Mouse (Mus musculus) intestine, embryonic 15.5 days (tissue): Measurements from ENCODE around the gene Dnajc16. TPM values are rescaled to one million over a fixed set of nuclear protein-coding genes. Genes with fewer than 3 reads are reported as not detected.

Source experiments
- ATAC-seq: fragments of 200-750 bp; cut with Nextera tagmentation; 2 replicates; pipeline ENCODE4 v1.8.0; 2017; ENCODE audit warnings: moderate TSS enrichment, moderate library complexity
- H3K27ac ChIP-seq: fragments of 300-500 bp; sonication (generic); 2 replicates; pipeline ENCODE4 v1.5.1; 2015; ENCODE audit warnings: mild to moderate bottlenecking, inconsistent platforms
- H3K27me3 ChIP-seq: fragments of 300-500 bp; sonication (generic); replicated peaks from 2 replicates; pipeline ENCODE4 v1.6.1; 2015; ENCODE audit warnings: inconsistent platforms
- H3K36me3 ChIP-seq: fragments of 300-500 bp; sonication (generic); 2 replicates; pipeline ENCODE4 v1.6.1; 2015; ENCODE audit warnings: inconsistent platforms
- H3K4me1 ChIP-seq: fragments of 300-500 bp; sonication (generic); replicated peaks from 2 replicates; pipeline ENCODE4 v1.6.1; 2015; ENCODE audit warnings: inconsistent platforms
- H3K4me2 ChIP-seq: fragments of 300-500 bp; sonication (generic); replicated peaks from 2 replicates; pipeline ENCODE4 v1.6.1; 2015; ENCODE audit warnings: mild to moderate bottlenecking, inconsistent platforms
- H3K4me3 ChIP-seq: fragments of 300-500 bp; sonication (generic); replicated peaks from 2 replicates; pipeline ENCODE4 v1.5.1; 2015; ENCODE audit warnings: inconsistent platforms
- H3K9ac ChIP-seq: fragments of 300-500 bp; sonication (generic); 2 replicates; pipeline ENCODE4 v1.6.1; 2015; ENCODE audit warnings: inconsistent platforms
- H3K9me3 ChIP-seq: fragments of 300-500 bp; sonication (generic); 2 replicates; pipeline ENCODE4 v1.6.1; 2016; ENCODE audit warnings: inconsistent platforms
- WGBS: fragments of 180-500 bp; shearing (Covaris S2); methylation state at CpG from one replicate; pipeline ENCODE4 v1.1.7; 2015; 5-methylcytosine and 5-hydroxymethylcytosine counted together
- polyA plus RNA-seq: library from polyadenylated mRNA; unstranded; fragments of >200 nt; fragmentation: Nextera tagmentation; extraction: Ambion mirVana; gene quantifications from 2 replicates; pipeline ENCODE4 v1.2.1, GENCODE M21; 2015

Gene Dnajc16
- polyA plus RNA-seq, 1 experiment from 2014 or later, result 4.4 TPM

DNA sequence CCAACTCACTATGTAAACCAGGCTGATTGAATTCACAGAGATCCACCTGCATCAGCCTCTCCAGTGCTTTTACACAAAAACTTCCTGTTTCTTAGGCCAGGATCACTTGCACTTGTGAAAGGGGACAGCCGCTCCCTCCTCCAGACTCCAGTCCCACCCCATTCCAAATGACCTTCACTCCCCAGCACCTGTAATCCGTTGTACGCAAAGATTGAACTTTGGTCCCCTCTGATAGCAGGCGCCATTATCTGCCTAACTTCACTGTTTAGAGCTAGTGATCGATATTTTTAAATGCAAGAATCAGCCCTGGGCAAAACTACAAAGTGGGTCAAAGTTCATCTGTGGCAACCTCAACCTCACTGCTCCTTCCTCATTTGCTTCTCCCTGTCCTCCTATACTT is 59.0 kb downstream of the Dnajc16 start:
- H3K9me3 ChIP-seq, result no peaks in the 10 kb centered on the region
- no peak overlapping the region for H3K4me2 ChIP-seq
- peak overlapping the region; percentile 51; the same call in 1 of the 2 replicates for H3K27ac ChIP-seq
- H3K4me1 ChIP-seq, result peaks cover 17% of the 10 kb centered on the region; the same call in 1 of the 2 replicates
- no peaks in the 10 kb centered on the region for H3K36me3 ChIP-seq
- H3K9ac ChIP-seq, result no peak overlapping the region
- ATAC-seq, result peak; percentile 82
- no peak overlapping the region for H3K4me3 ChIP-seq
- no peaks in the 10 kb centered on the region for H3K27me3 ChIP-seq
- 63% methylated on average over 5 of the region's 5 CpGs for WGBS

DNA sequence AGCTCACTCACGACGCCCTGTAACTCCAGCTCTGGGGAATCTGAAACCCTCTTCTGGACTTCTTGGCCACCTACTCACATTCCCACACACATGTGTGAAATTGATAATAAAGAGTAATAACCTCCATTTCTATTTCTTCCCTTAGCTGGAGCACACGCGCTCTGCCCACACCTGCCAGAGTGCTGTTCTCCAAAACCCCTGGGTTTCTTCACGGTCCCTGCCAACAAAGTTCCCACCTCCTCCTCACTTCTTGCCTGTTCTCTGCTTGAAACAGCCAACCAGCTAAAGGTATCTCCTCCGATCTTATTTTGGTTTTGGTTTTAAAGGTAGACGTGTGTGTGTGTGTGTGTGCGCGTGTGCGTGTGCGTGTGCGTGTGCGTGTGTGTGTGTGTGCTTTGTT is 60.3 kb downstream of the Dnajc16 start:
- H3K27ac ChIP-seq, result no peak overlapping the region
- H3K27me3 ChIP-seq, result no peaks in the 10 kb centered on the region
- H3K9me3 ChIP-seq, result no peaks in the 10 kb centered on the region
- H3K36me3 ChIP-seq, result no peaks in the 10 kb centered on the region
- H3K4me2 ChIP-seq, result no peak overlapping the region
- H3K4me1 ChIP-seq, result peaks cover 17% of the 10 kb centered on the region; the same call in 1 of the 2 replicates
- H3K9ac ChIP-seq, result no peak overlapping the region
- 85% methylated on average over 13 of the region's 13 CpGs for WGBS
- no peak overlapping the region for H3K4me3 ChIP-seq
- no peak for ATAC-seq

GRCm38 (mm10) chr4:141729266-141729665 is 61.5 kb downstream of the Dnajc16 start:
- H3K9me3 ChIP-seq, result no peaks in the 10 kb centered on the region
- peak overlapping the region; percentile 66 for H3K27ac ChIP-seq
- no peak overlapping the region for H3K9ac ChIP-seq
- H3K27me3 ChIP-seq, result no peaks in the 10 kb centered on the region
- H3K4me2 ChIP-seq, result peak overlapping the region; percentile 21
- H3K36me3 ChIP-seq, result no peaks in the 10 kb centered on the region
- peak; percentile 87 for ATAC-seq
- no peak overlapping the region for H3K4me3 ChIP-seq
- peaks cover 10% of the 10 kb centered on the region; the same call in 1 of the 2 replicates for H3K4me1 ChIP-seq
- 51% methylated on average over 3 of the region's 3 CpGs for WGBS

DNA sequence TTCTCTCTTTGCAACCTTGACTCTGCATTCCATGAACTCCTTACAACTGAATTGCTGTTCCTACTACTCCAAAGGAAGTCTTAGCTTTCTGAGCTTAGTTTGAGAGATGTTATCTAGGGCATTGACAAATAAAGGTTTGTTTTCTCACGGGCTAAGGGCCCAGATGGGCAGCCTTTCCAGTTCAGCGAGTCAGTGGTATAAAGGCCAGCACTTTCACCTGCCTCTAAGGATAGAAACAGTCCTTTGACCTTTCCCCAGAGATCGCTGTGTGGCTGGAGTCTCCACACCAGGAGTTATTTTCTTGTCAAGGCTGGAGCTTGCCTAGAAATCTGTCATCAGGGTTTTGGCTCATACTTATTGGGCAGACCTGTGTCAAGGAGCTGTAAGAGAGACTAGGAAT is 65.0 kb downstream of the Dnajc16 start:
- no peak overlapping the region for H3K9ac ChIP-seq
- no peak overlapping the region for H3K4me3 ChIP-seq
- H3K4me2 ChIP-seq, result no peak overlapping the region
- H3K27me3 ChIP-seq, result no peaks in the 10 kb centered on the region
- H3K27ac ChIP-seq, result peak overlapping the region; percentile 18; the same call in 1 of the 2 replicates
- WGBS, result 38% methylated on average over 3 of the region's 3 CpGs
- peaks cover 23% of the 10 kb centered on the region for H3K4me1 ChIP-seq
- ATAC-seq, result no peak
- no peaks in the 10 kb centered on the region for H3K9me3 ChIP-seq
- H3K36me3 ChIP-seq, result no peaks in the 10 kb centered on the region

DNA sequence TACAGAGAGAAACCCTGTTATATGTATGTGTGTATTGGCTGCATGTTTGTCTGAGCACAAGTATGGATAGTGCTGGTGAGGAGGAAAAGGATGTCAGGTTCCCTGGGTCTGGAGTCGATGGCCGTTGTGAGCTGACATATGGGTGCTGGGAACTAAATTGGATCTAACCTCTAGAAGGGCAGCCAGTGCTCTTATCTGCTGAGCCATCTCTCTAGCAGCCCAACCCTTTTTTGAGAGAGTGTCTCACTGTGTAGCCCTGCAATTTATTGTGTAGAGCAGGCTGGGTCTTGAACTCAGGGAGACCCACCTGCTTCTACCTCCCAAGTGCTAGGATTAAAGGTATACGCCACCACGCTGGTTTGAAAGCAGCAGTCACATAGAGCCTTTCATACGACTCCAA is 65.5 kb downstream of the Dnajc16 start:
- no peak for ATAC-seq
- no peaks in the 10 kb centered on the region for H3K9me3 ChIP-seq
- peak overlapping the region; percentile 18; the same call in 1 of the 2 replicates for H3K27ac ChIP-seq
- peaks cover 20% of the 10 kb centered on the region for H3K4me1 ChIP-seq
- no peaks in the 10 kb centered on the region for H3K27me3 ChIP-seq
- WGBS, result 66% methylated on average over 5 of the region's 5 CpGs
- no peak overlapping the region for H3K9ac ChIP-seq
- H3K4me2 ChIP-seq, result no peak overlapping the region
- no peak overlapping the region for H3K4me3 ChIP-seq
- H3K36me3 ChIP-seq, result no peaks in the 10 kb centered on the region

DNA sequence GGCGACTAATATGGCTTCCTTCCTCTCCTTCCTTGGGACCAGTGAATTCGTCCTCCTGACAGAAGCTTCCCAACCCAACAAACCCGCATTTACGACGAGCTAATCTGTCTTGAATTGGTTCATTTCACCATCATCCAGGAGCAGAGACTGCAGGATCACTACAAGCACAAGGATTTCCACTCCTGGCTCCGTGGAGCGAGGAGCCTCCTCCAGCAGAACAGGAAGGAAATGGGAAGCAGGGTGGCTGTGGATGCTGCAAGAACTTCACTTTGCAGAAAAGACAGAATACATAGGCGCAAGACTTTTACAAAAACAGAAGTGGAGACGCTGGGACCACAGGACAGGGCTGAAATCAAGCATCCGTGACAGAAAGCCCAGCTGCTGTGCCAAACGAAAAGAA is 66.1 kb downstream of the Dnajc16 start:
- Histone ChIP-seq H3K4me3 (no peak overlapping the region), H3K9ac (no peak overlapping the region), H3K4me2 (no peak overlapping the region), H3K9me3 (no peaks in the 10 kb centered on the region), H3K27me3 (no peaks in the 10 kb centered on the region), H3K36me3 (no peaks in the 10 kb centered on the region), H3K4me1 (peaks cover 20% of the 10 kb centered on the region), H3K27ac (no peak overlapping the region)
- ATAC-seq, result no peak
- 60% methylated on average over 11 of the region's 11 CpGs for WGBS

DNA sequence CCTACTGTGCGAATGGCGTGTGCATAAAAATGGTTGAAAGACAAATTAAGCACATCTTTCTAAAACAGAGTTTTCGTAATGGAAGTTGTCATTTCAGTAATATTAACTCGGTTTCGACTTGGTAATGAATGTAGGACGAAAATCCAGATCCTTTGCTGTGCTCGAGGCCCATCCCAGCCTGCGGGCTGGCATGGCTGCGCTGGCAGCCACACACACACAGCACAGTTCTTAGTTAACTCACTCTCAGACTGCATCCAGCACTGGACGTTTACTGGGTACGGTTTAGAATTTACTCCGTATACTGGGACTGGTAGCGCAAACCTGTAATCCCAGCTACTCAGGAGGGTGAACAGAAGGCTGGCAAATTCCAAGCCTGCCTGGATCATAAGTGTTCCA is 67.1 kb downstream of the Dnajc16 start:
- H3K9me3 ChIP-seq, result no peaks in the 10 kb centered on the region
- no peaks in the 10 kb centered on the region for H3K27me3 ChIP-seq
- H3K27ac ChIP-seq, result no peak overlapping the region; the same call in 1 of the 2 replicates
- no peaks in the 10 kb centered on the region for H3K36me3 ChIP-seq
- peak overlapping the region; percentile 48 for H3K9ac ChIP-seq
- H3K4me2 ChIP-seq, result peak overlapping the region; percentile 65
- peak; percentile 48; the same call in 1 of the 2 replicates for ATAC-seq
- WGBS, result 8% methylated on average over 13 of the region's 13 CpGs
- H3K4me1 ChIP-seq, result peaks cover 23% of the 10 kb centered on the region
- H3K4me3 ChIP-seq, result peak overlapping the region; percentile 77

DNA sequence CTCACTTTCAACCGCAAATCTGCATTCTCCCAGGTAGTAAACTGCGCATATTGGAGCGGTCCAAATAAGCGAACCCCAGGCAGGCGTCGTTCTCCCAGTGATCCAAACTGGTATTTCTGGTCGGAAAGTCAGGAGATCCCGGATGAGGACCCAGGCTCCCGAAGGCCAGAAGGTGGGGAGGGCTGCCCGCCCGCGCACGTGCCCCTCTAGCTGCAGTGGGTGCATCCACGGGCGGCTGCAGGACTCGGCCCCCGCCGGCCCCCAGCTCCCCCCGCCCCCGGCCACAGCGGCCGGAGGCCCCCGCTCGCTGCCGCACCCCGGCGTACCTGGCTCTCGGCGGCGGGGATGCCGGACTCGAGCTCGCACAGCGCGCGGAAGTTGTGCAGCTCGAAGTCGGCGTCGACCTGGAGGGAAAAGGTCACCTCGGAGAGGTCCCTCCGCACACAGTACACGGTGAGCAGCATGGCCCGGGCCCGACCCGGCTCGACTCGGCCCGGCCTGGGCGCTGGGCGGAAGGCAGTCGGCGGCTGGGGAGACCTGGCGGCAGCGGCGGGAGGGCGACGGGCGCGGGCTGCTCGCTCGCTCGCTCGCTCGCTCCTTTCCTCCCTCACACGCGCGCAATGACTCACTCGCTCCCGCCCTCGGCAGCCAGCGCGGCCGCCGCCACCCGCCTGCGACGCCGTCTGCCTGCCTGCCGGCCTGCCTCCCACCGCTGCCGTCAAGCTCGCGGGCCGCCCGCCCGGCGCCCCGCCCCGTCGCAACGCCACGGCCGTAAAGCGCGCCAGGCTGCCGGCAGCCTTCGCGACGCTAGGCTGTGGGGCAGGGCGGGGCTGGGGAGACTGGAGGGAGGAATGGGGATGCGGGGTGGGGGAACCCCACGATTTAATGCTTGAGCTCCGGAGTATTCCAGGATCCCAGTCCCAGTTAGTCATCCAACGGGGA is 67.7 kb downstream of the Dnajc16 start, which contains the start of gene Ddi2:
Ddi2 (minus strand) TSS at position 689 of the 942 bp plus-strand sequence.
- WGBS, result under 1% methylated on average over 101 of the region's 105 CpGs
- Histone ChIP-seq H3K4me1 (peaks cover 23% of the 10 kb centered on the region), H3K4me2 (peak within 1 kb of the TSS; percentile 76)

DNA sequence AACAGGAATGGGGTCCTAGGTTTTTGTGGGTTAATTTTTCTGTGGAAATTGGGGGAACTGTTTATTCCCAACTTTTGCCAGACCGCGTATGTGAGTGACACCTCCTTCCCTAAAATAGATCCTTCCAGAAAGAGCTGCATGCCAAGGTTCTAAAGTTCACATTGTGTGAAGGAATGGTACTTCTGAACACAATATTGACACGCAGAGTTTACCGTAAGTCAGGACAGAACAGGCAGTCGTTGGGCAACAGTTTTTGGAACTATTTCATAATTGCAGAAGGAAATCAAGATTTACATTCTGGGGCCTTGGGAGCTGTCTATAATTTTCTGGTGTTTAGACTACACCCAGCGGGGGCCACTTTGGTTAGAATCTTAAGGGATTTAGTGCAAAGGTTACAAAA is 68.8 kb downstream of the Dnajc16 start:
- 33% methylated on average over 6 of the region's 6 CpGs for WGBS
- H3K36me3 ChIP-seq, result no peaks in the 10 kb centered on the region
- peaks cover 23% of the 10 kb centered on the region for H3K4me1 ChIP-seq
- no peak for ATAC-seq
- H3K27ac ChIP-seq, result peak overlapping the region; percentile 95; the same call in 1 of the 2 replicates
- peak overlapping the region; percentile 76 for H3K4me2 ChIP-seq
- peak overlapping the region; percentile 96 for H3K9ac ChIP-seq
- no peaks in the 10 kb centered on the region for H3K9me3 ChIP-seq
- H3K27me3 ChIP-seq, result no peaks in the 10 kb centered on the region
- H3K4me3 ChIP-seq, result peak overlapping the region; percentile 77

More for the DNA sequence above, 67.7 kb downstream of the Dnajc16 start, which contains the start of gene Ddi2:
- Histone ChIP-seq H3K9ac (peak within 1 kb of the TSS; percentile 96), H3K36me3 (no peaks in the 10 kb centered on the region), H3K4me3 (peak within 1 kb of the TSS; percentile 77), H3K27ac (peak within 1 kb of the TSS; percentile 95), H3K27me3 (no peaks in the 10 kb centered on the region), H3K9me3 (no peaks in the 10 kb centered on the region)
- peak; percentile 84 for ATAC-seq

- Histone ChIP-seq H3K27ac (no peak overlapping the region), H3K4me1 (peaks cover 23% of the 10 kb centered on the region), H3K4me3 (peak overlapping the region; percentile 77), H3K9me3 (no peaks in the 10 kb centered on the region), H3K27me3 (no peaks in the 10 kb centered on the region), H3K4me2 (peak overlapping the region; percentile 76), H3K36me3 (no peaks in the 10 kb centered on the region), H3K9ac (no peak overlapping the region)
- WGBS, result 30% methylated on average over 6 of the region's 6 CpGs
- ATAC-seq, result no peak
Measured at GRCm38 (mm10) chr4:141720761-141721523, 69.8 kb downstream of the Dnajc16 start.

DNA sequence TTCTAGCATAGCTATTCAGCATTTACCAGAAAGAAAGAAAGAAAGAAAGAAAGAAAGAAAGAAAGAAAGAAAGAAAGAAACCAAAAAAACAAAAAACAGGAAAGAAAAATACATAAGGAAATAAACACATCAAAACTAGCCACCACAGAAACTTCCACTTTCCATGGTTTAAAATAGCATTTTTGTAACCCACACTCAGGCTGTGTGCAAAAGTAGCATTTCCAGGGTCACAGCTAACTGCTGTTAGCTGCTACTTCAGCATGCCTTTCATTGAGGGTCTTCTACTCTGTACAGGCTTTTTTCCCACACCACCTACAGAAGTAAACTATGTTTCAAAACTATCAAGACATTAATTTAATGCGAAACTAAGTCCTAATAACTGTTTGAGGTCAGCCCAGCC is 71.4 kb downstream of the Dnajc16 start:
- ATAC-seq, result no peak

GRCm38 (mm10) chr4:141717633-141718032 is 73.1 kb downstream of the Dnajc16 start:
- no peak for ATAC-seq
- peaks cover 35% of the 10 kb centered on the region for H3K4me1 ChIP-seq
- no peaks in the 10 kb centered on the region for H3K27me3 ChIP-seq
- no peaks in the 10 kb centered on the region for H3K9me3 ChIP-seq
- no peak overlapping the region for H3K9ac ChIP-seq
- 85% methylated on average over 4 of the region's 4 CpGs for WGBS
- H3K4me3 ChIP-seq, result no peak overlapping the region
- H3K36me3 ChIP-seq, result peaks cover 5% of the 10 kb centered on the region; the same call in 1 of the 2 replicates
- no peak overlapping the region for H3K27ac ChIP-seq
- no peak overlapping the region for H3K4me2 ChIP-seq

More for the DNA sequence above, 71.4 kb downstream of the Dnajc16 start:
- Histone ChIP-seq H3K9ac (no peak overlapping the region; the same call in 1 of the 2 replicates), H3K4me3 (no peak overlapping the region), H3K36me3 (no peaks in the 10 kb centered on the region), H3K9me3 (no peaks in the 10 kb centered on the region), H3K4me2 (no peak overlapping the region), H3K27me3 (no peaks in the 10 kb centered on the region), H3K4me1 (peaks cover 34% of the 10 kb centered on the region), H3K27ac (no peak overlapping the region)
- WGBS, result 93% methylated on average over 1 of the region's 1 CpGs
